Mouse (Mus musculus): ENCODE results near the gene Igf1r. TPM values are rescaled to one million over a fixed set of nuclear protein-coding genes. Genes with fewer than 3 reads are reported as not detected.

Igf1r gene
- polyA plus RNA-seq, 1 experiment, result 21.3 TPM

GRCm38 (mm10) chr7:68012123-68012474 is 59.5 kb downstream of the Igf1r start:
- no peak overlapping the region for H3K27ac ChIP-seq (ENCODE audit: control insufficient read depth, insufficient read depth, low read depth, low read length, poor library complexity)
- TF ChIP-seq POLR2A (IDR thresholded peaks at IDR 0.05; ENCODE audit: borderline replicate concordance, control insufficient read depth, low read depth, low read length) (no peak), CTCF (IDR thresholded peaks at IDR 0.05; ENCODE audit: control insufficient read depth, insufficient read depth, low read length) (no peak)
- no peak overlapping the region for H3K4me3 ChIP-seq (replicated peaks; ENCODE audit: control insufficient read depth, low read depth, low read length)
- peaks cover 2% of the 10 kb centered on the region; the same call in 1 of the 2 replicates for H3K4me1 ChIP-seq (ENCODE audit: control insufficient read depth, insufficient read depth, low read length)
- 73% methylated on average over 6 of the region's 6 CpGs for WGBS

GRCm38 (mm10) chr7:68014495-68014894 is 61.9 kb downstream of the Igf1r start:
- WGBS, result 85% methylated on average over 3 of the region's 3 CpGs
- TF ChIP-seq POLR2A (IDR thresholded peaks at IDR 0.05; ENCODE audit: borderline replicate concordance, control insufficient read depth, low read depth, low read length) (no peak), CTCF (IDR thresholded peaks at IDR 0.05; ENCODE audit: control insufficient read depth, insufficient read depth, low read length) (no peak)
- Histone ChIP-seq H3K27ac (ENCODE audit: control insufficient read depth, insufficient read depth, low read depth, low read length, poor library complexity) (no peak overlapping the region), H3K4me3 (replicated peaks; ENCODE audit: control insufficient read depth, low read depth, low read length) (no peak overlapping the region), H3K4me1 (ENCODE audit: control insufficient read depth, insufficient read depth, low read length) (peaks cover 2% of the 10 kb centered on the region; the same call in 1 of the 2 replicates)

DNA sequence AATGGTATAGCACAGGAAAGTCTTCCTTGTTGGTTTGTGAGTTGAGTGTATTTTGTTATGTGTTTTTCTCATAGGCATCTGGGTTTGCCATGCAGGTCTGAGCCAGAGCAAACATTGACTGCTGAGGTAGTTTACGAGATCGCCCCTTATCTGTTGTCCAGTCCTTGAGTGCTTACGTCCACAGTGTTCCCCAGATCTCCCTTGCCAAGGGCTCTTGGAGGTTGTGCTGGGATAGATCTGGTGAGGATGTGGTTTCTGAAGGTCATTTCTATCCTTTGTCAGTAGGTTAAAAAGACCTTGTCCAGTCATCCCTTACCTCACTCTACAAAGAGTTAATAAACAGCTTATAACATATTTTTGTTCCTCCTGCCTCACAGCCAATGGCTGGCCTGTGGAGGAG is 62.8 kb downstream of the Igf1r start:
- no peak for TF ChIP-seq CTCF (IDR thresholded peaks at IDR 0.05; ENCODE audit: control insufficient read depth, insufficient read depth, low read length)
- TF ChIP-seq POLR2A (IDR thresholded peaks at IDR 0.05; ENCODE audit: borderline replicate concordance, control insufficient read depth, low read depth, low read length), result no peak
- 94% methylated on average over 3 of the region's 3 CpGs for WGBS
- H3K4me1 ChIP-seq (ENCODE audit: control insufficient read depth, insufficient read depth, low read length), result peaks cover 2% of the 10 kb centered on the region; the same call in 1 of the 2 replicates
- no peak overlapping the region for H3K27ac ChIP-seq (ENCODE audit: control insufficient read depth, insufficient read depth, low read depth, low read length, poor library complexity)
- no peak overlapping the region for H3K4me3 ChIP-seq (replicated peaks; ENCODE audit: control insufficient read depth, low read depth, low read length)

- Histone ChIP-seq H3K4me1 (ENCODE audit: control insufficient read depth, insufficient read depth, low read length) (no peaks in the 10 kb centered on the region), H3K4me3 (replicated peaks; ENCODE audit: control insufficient read depth, low read depth, low read length) (no peak overlapping the region), H3K27ac (ENCODE audit: control insufficient read depth, insufficient read depth, low read depth, low read length, poor library complexity) (no peak overlapping the region)
- 65% methylated on average over 4 of the region's 4 CpGs for WGBS
- TF ChIP-seq CTCF (IDR thresholded peaks at IDR 0.05; ENCODE audit: control insufficient read depth, insufficient read depth, low read length), result no peak
- no peak for TF ChIP-seq POLR2A (IDR thresholded peaks at IDR 0.05; ENCODE audit: borderline replicate concordance, control insufficient read depth, low read depth, low read length)
Observed at GRCm38 (mm10) chr7:68018038-68018437, 65.4 kb downstream of the Igf1r start.

DNA sequence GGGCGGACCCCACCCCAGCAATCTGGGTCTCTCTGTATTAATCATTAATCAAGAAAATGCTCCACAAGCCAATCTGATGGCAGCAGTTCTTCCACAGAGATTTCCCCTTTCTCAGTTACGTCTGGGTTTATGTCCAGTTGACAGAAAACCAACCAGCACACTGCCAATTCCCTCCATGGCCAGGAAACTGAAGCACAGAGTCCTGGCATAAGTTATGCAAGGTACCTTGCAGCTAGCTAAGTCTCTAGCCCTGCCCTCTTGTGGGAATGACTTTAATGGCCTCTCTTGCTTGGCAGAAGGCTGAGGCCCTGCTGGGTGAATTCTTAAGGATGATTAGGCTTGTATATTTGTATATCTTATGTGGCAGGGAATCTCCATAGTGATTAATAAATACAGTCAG is 67.9 kb downstream of the Igf1r start:
- Histone ChIP-seq H3K4me3 (replicated peaks; ENCODE audit: control insufficient read depth, low read depth, low read length) (no peak overlapping the region), H3K27ac (ENCODE audit: control insufficient read depth, insufficient read depth, low read depth, low read length, poor library complexity) (no peak overlapping the region), H3K4me1 (ENCODE audit: control insufficient read depth, insufficient read depth, low read length) (no peaks in the 10 kb centered on the region)
- no peak for TF ChIP-seq CTCF (IDR thresholded peaks at IDR 0.05; ENCODE audit: control insufficient read depth, insufficient read depth, low read length)
- no peak for TF ChIP-seq POLR2A (IDR thresholded peaks at IDR 0.05; ENCODE audit: borderline replicate concordance, control insufficient read depth, low read depth, low read length)
- WGBS, result 75% methylated on average over 2 of the region's 2 CpGs

DNA sequence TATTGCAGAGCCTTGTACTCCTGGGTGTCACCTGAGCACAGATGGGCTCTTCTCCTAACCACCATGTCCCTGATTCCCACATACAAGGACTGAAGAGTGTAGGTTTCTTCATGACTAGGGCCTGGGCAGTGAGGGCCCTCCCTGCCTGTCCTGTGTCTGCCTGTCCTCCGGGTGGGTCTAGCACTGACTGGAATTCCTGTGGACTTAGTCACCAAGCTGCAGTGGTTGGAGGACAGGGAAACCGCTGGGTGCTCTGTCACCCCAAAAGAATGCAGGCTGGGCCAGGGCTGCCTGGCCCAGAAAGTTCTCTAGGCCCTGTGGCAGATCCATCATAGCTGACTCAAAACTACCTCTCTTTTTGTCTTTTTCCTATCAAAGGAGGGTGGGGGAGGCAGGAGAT is 69.1 kb downstream of the Igf1r start:
- 80% methylated on average over 2 of the region's 2 CpGs for WGBS
- no peak overlapping the region for H3K27ac ChIP-seq (ENCODE audit: control insufficient read depth, insufficient read depth, low read depth, low read length, poor library complexity)
- H3K4me1 ChIP-seq (ENCODE audit: control insufficient read depth, insufficient read depth, low read length), result no peaks in the 10 kb centered on the region
- H3K4me3 ChIP-seq (replicated peaks; ENCODE audit: control insufficient read depth, low read depth, low read length), result no peak overlapping the region
- TF ChIP-seq POLR2A (IDR thresholded peaks at IDR 0.05; ENCODE audit: borderline replicate concordance, control insufficient read depth, low read depth, low read length), result no peak
- TF ChIP-seq CTCF (IDR thresholded peaks at IDR 0.05; ENCODE audit: control insufficient read depth, insufficient read depth, low read length), result no peak

GRCm38 (mm10) chr7:68022188-68022587 is 69.6 kb downstream of the Igf1r start:
- H3K4me1 ChIP-seq (ENCODE audit: control insufficient read depth, insufficient read depth, low read length), result no peaks in the 10 kb centered on the region
- TF ChIP-seq POLR2A (IDR thresholded peaks at IDR 0.05; ENCODE audit: borderline replicate concordance, control insufficient read depth, low read depth, low read length), result no peak
- TF ChIP-seq CTCF (IDR thresholded peaks at IDR 0.05; ENCODE audit: control insufficient read depth, insufficient read depth, low read length), result no peak
- no peak overlapping the region for H3K27ac ChIP-seq (ENCODE audit: control insufficient read depth, insufficient read depth, low read depth, low read length, poor library complexity)
- WGBS, result 87% methylated on average over 6 of the region's 6 CpGs
- H3K4me3 ChIP-seq (replicated peaks; ENCODE audit: control insufficient read depth, low read depth, low read length), result no peak overlapping the region

- Histone ChIP-seq H3K4me3 (replicated peaks; ENCODE audit: control insufficient read depth, low read depth, low read length) (no peak overlapping the region), H3K27ac (ENCODE audit: control insufficient read depth, insufficient read depth, low read depth, low read length, poor library complexity) (no peak overlapping the region), H3K4me1 (ENCODE audit: control insufficient read depth, insufficient read depth, low read length) (no peaks in the 10 kb centered on the region)
- 88% methylated on average over 4 of the region's 4 CpGs for WGBS
- TF ChIP-seq POLR2A (IDR thresholded peaks at IDR 0.05; ENCODE audit: borderline replicate concordance, control insufficient read depth, low read depth, low read length), result no peak
- no peak for TF ChIP-seq CTCF (IDR thresholded peaks at IDR 0.05; ENCODE audit: control insufficient read depth, insufficient read depth, low read length)
Observed at GRCm38 (mm10) chr7:68023882-68024281, 71.3 kb downstream of the Igf1r start.

DNA sequence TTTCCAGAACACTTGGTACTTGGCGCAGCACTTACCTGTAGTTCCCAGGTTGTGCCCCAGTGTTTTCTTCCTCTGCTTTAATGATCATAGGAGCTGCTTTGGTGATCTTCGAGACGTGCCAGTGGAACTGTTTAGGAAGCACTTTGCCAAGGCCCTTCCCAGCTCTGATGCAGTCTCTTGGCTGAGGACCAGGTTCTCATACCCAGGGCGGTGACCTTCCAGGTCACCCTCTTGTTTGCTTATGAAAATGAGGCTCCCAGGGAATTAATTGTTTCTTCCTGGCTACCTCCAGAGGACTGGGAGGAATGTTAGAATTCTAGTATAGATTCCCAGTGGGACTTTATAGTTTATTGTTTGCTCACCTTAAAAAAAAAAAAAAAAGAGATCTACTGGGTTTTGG is 72.0 kb downstream of the Igf1r start:
- H3K4me3 ChIP-seq (replicated peaks; ENCODE audit: control insufficient read depth, low read depth, low read length), result no peak overlapping the region
- H3K4me1 ChIP-seq (ENCODE audit: control insufficient read depth, insufficient read depth, low read length), result no peaks in the 10 kb centered on the region
- no peak for TF ChIP-seq POLR2A (IDR thresholded peaks at IDR 0.05; ENCODE audit: borderline replicate concordance, control insufficient read depth, low read depth, low read length)
- TF ChIP-seq CTCF (IDR thresholded peaks at IDR 0.05; ENCODE audit: control insufficient read depth, insufficient read depth, low read length), result no peak
- 91% methylated on average over 4 of the region's 4 CpGs for WGBS
- H3K27ac ChIP-seq (ENCODE audit: control insufficient read depth, insufficient read depth, low read depth, low read length, poor library complexity), result no peak overlapping the region
